Mouse (Mus musculus): ENCODE results near the gene Lcmt1.

Gene Lcmt1

GRCm38 (mm10) chr7:123399286-123399685 lies 29.7 kb downstream of the Lcmt1 start:
- no peak for DNase-seq (ENCODE audit: low spot score)

GRCm38 (mm10) chr7:123401121-123401520 lies 31.5 kb downstream of the Lcmt1 start:
- no peak for DNase-seq (ENCODE audit: low spot score)

GRCm38 (mm10) chr7:123404198-123404597 lies 34.6 kb downstream of the Lcmt1 start:
- DNase-seq (ENCODE audit: low spot score), result no peak

- DNase-seq (ENCODE audit: low spot score), result no peak
Observed at GRCm38 (mm10) chr7:123405619-123406018, 36.0 kb downstream of the Lcmt1 start.

GRCm38 (mm10) chr7:123406988-123407387 lies 37.4 kb downstream of the Lcmt1 start:
- DNase-seq (ENCODE audit: low spot score), result no peak

GRCm38 (mm10) chr7:123410502-123410901 lies 40.9 kb downstream of the Lcmt1 start:
- DNase-seq (ENCODE audit: low spot score), result no peak

GRCm38 (mm10) chr7:123411109-123411508 lies 41.5 kb downstream of the Lcmt1 start:
- DNase-seq (ENCODE audit: low spot score), result no peak

GRCm38 (mm10) chr7:123412143-123412542 lies 42.6 kb downstream of the Lcmt1 start:
- DNase-seq (ENCODE audit: low spot score), result no peak

- no peak for DNase-seq (ENCODE audit: low spot score)
Observed at GRCm38 (mm10) chr7:123416803-123417202, 47.2 kb downstream of the Lcmt1 start.

- no peak for DNase-seq (ENCODE audit: low spot score)
Observed at GRCm38 (mm10) chr7:123417661-123418060, 48.1 kb downstream of the Lcmt1 start.

- no peak for DNase-seq (ENCODE audit: low spot score)
Observed at GRCm38 (mm10) chr7:123419984-123420383, 50.4 kb downstream of the Lcmt1 start.

GRCm38 (mm10) chr7:123421958-123422357 lies 52.4 kb downstream of the Lcmt1 start:
- no peak for DNase-seq (ENCODE audit: low spot score)

GRCm38 (mm10) chr7:123424281-123424680 lies 54.7 kb downstream of the Lcmt1 start:
- DNase-seq (ENCODE audit: low spot score), result no peak

GRCm38 (mm10) chr7:123425134-123425757 lies 55.7 kb downstream of the Lcmt1 start:
- no peak for DNase-seq (ENCODE audit: low spot score)

- DNase-seq (ENCODE audit: low spot score), result no peak
Observed at GRCm38 (mm10) chr7:123429624-123430410, 60.2 kb downstream of the Lcmt1 start.

GRCm38 (mm10) chr7:123430411-123430705 lies 60.8 kb downstream of the Lcmt1 start:
- no peak for DNase-seq (ENCODE audit: low spot score)

- DNase-seq (ENCODE audit: low spot score), result no peak
Observed at GRCm38 (mm10) chr7:123431206-123431605, 61.6 kb downstream of the Lcmt1 start.

- DNase-seq (ENCODE audit: low spot score), result no peak
Observed at GRCm38 (mm10) chr7:123442079-123442478, 72.5 kb downstream of the Lcmt1 start.

GRCm38 (mm10) chr7:123448794-123449193 lies 79.2 kb downstream of the Lcmt1 start:
- DNase-seq (ENCODE audit: low spot score), result no peak

GRCm38 (mm10) chr7:123449676-123450075 lies 80.1 kb downstream of the Lcmt1 start:
- no peak for DNase-seq (ENCODE audit: low spot score)

GRCm38 (mm10) chr7:123450515-123450914 lies 80.9 kb downstream of the Lcmt1 start:
- no peak for DNase-seq (ENCODE audit: low spot score)

GRCm38 (mm10) chr7:123452551-123452950 lies 83.0 kb downstream of the Lcmt1 start:
- no peak for DNase-seq (ENCODE audit: low spot score)

- DNase-seq (ENCODE audit: low spot score), result no peak
Observed at GRCm38 (mm10) chr7:123453066-123453465, 83.5 kb downstream of the Lcmt1 start.

GRCm38 (mm10) chr7:123455088-123455487 lies 85.5 kb downstream of the Lcmt1 start:
- no peak for DNase-seq (ENCODE audit: low spot score)
